Mouse (Mus musculus): Measurements from ENCODE around the gene Spryd4.

DNA sequence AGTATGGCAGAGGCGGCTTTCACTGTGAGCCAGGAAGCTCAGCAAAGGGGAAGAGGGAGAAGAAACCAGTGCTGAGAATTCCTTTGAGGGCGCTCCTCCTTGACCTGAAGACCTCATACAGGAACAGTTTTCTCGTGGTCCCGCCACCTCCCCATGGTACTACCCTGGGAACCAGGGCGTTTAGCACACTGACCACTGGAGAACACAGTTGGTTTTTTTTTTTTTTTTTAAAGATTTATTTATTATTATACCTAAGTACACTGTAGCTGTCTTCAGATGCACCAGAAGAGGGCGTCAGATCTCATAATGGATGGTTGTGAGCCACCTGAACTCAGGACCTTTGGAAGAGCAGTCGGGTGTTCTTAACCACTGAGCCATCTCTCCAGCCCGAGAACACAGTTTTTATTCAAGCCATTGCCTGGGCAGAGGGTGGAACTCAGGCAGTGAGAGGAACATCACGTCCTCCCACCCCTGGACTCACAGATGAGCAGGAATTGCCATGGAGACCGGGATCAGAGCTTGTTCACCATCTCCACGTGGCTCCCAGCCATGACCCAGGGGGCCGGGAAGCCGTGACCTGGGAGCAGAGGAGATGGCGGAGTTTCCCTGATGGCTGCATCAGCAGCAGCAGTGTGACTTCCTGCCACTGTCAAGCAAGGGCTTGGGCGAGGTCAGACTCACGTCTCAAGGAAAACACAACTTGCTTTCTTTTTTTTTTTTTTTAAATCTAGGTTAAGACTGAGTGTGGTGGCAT lies 10.1 kb upstream of the Spryd4 start:
- TF ChIP-seq CTCF (IDR thresholded peaks at IDR 0.05) (no peak), EP300 (IDR thresholded peaks at IDR 0.05) (no peak)

Measured in lung, postnatal 0 days (tissue).